Mouse (Mus musculus): ENCODE results near the gene Eml5.

Eml5 gene

DNA sequence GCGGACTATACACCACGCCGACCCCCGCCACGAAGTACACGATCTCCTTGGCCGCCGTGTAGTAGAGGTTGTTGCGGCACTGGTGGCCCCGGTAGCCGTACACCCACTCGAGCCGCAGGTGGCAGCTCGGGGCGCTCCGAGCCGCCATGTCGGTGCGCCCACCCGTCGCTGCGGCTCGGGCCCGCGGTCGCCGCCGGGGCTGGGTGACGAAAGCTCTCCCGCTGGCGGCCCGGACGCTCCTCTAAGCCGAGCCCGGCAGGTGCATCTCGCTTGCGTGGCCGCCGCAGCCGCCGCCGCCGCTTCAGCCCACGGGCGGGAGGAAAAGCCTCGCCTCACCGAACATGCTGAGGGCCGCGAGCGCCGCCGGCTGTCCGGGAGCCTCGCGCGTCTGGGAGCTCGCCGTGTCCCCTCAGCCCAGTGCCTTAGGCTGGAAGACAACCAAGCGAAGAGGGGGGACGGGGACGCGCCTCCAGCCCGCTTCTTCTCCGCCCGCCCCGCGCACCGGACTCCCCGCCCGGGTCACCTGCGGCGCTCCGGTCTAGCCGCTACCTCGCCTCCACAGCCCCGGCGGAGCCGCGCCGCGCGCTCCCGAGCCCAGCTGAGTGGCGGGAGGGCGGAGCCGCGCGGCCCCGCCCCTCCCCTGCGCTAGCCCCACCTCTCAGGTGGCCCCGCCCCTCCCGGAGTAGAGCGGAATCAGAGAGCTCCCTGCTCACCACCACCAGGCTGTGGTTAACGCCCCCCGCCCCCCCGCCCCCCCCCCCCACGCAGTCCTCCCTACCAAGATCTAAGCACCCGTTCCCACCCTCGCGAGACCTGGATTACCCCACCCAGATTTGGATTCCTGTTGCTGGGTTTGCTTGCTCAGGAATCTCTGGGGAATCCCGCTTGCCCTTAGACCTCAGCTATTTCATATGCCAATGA lies at the start of gene Eml5:
Gene Eml5, minus strand, starts transcription at position 604 of the 921 bp plus-strand sequence.
- no peak for DNase-seq (ENCODE audit: extremely low read depth, insufficient read length, low spot score)

DNA sequence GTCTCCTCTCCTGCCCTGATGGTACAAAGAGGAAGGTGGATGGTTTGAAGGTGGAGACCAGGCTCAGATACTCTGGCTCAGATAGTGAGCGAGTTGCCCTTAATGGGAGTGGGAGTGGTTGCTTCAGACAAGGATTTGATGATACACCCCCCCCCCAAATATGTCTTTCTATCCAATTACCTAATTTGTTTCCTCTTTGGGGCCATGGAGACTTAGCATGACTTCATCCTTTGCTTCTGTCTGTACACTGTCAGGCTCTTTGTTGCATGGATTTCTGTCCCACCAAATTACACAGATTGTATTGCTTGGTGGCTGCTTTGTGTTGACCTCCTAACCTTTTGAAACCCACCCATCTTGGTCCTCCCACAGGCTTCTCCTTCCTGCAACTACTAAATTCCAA lies 31.6 kb upstream of the Eml5 start:
- DNase-seq (ENCODE audit: extremely low read depth, insufficient read length, low spot score), result no peak

DNA sequence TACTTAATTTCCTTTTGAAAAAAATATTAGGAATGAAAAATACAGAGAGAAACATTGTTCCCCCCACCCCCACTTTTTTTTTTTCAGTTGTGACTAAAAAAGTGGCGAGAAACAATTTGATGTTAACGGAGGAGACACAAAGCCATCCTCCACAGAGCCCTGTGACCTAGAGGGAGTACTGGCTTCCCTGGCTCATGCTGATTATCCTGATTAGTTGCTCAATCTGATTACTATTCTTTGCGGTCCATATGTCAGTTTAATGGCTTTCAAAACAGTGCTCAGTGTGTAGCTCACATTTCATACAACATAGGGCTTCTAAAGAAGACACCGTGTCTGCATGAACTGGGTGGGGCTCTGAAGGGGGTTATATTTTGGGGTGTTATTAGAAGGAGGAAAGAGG lies 31.2 kb upstream of the Eml5 start:
- no peak for DNase-seq (ENCODE audit: extremely low read depth, insufficient read length, low spot score)

DNA sequence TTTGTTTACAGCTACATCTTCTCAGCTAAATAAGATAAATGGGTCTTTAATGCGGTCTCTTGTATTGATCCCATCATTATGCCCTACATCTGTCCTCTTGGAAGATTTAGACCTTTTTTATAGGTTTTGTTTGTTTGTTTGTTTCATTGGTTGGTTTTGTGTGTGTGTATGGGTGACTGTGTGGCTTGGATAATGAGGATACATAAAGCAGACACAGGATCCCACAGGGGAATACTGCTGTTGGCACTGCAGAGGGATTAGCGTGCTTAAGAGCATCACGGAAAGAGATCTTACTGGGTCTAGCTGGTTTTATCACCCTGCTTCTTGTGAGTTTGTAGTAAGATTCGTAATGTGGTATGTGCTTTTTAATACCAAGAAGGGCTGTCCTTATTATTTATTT lies 29.9 kb upstream of the Eml5 start:
- no peak for DNase-seq (ENCODE audit: extremely low read depth, insufficient read length, low spot score)

DNA sequence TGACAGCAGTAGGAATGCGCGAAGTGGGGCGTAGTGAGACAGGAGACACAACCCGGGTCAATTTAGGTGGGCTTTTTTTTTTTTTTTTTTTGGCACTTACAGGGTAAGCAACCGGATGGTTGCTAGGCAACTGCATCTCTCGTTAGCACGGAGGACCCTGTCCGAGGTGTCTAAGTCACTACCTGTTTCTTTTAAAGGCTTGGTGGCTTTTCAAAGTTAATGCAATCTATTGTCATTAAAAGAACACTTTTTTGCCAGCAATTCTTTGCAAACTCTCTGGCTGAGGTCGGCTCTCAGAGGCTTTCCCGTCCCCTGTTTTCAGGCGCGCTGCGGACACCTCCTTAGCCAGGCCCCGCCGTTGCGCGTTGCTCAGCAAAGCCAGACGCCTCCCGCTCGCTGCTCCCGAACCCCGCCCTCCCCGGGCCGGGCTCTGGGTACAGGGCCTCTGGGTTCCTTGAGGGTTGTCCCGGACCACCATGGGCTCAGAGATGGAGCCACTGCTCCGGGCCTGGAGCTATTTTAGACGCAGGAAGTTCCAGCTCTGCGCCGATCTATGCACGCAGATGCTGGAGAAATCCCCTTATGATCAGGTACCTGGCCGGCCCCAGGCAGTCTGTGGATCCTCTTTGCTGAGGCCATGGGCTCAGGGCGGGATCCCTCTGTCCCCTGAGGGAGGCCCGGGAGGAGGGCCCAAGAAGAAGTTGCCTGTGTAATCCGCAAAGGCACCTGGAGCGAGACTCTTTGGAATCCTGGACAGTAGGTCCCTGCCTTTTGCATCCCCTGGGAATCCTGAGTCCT lies 19.1 kb upstream of the Eml5 start, which contains the start of gene Ttc8:
Gene Ttc8, plus strand, starts transcription at position 381 of the 798 bp plus-strand sequence.
- DNase-seq (ENCODE audit: extremely low read depth, insufficient read length, low spot score), result peak; percentile 93

DNA sequence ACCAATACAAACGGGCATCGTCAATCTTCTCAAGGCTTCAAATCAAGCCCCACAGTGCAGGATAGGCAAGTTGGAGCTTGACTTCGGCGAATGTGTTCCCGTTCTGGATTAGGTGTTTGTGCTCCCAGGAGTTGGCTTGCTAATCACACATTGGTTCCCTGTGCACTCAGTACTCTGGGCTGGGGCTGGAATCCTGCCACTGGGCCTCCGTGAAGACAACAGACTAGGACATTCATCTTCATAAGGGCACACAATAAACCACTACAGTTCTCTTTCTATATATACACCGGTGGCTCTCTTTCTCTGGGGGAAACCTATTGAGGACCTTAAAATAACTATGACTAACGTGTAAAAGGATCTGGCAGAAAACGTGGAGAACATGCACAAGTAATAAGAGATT lies 8.8 kb upstream of the Eml5 start:
- DNase-seq (ENCODE audit: extremely low read depth, insufficient read length, low spot score), result no peak

DNA sequence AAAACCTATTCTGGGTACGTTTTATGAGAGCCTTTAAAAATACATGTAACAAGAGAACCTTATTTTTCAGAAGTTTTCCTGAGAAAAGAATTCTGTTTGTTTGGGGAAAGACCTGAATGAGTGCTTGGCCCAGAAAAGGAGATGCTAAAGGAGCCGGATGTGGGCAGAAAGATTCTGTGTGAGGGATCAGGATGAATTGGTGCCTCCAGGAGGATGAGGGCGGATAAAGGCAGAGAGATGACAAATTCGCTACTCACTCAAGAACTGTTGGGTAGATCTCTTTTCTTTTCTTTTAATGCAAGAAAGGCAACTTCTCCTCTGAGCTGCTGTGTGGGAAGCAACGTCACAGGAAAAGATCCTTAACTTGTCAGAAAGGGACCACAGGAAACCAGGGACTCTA lies 4.2 kb upstream of the Eml5 start:
- DNase-seq (ENCODE audit: extremely low read depth, insufficient read length, low spot score), result no peak

DNA sequence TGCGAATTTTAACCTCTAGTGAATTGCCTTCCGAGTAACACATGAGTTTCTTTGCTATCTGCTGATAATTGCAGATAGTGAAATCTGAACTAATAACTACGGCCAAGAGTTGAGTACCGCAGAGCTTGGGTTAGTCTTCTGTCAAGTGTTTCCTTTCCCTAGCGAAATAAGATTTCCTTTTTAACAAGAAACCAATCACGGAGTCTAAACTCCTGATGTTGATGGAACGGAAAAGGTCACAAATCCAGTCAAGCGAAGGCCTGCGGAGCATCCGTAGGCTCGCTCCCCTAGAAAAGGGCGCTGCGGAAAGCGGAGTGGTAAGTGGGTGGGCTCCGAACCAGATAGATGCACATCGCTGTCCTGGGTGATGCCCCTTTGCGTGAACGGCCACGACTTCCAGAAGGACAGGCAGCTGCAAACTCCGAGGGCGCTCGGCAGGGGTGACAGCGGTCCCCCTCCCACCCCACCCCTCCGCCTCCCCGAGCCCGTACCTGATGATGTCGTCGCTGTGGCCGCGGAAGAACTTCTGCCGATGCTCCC lies 873 bp downstream of the Eml5 start:
- no peak for DNase-seq (ENCODE audit: extremely low read depth, insufficient read length, low spot score)

DNA sequence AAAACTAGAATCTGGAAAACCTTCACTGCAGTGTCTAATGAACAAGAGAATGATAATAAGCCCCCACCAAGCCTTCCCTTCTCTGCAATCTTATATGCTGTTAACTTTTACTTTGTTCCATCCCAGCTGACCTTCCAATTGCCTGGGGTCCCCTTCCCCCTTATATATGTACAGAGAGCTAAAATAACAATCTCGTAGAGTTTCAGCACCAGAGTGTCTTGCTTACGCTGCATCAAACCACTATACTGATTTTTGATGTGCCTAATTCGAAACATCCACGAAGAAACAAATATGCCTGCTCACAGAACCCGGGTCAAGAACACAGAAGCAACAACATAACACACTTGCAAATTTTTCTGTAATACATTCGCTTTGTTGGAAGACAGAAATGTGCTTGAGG lies 1.6 kb downstream of the Eml5 start:
- no peak for DNase-seq (ENCODE audit: extremely low read depth, insufficient read length, low spot score)

DNA sequence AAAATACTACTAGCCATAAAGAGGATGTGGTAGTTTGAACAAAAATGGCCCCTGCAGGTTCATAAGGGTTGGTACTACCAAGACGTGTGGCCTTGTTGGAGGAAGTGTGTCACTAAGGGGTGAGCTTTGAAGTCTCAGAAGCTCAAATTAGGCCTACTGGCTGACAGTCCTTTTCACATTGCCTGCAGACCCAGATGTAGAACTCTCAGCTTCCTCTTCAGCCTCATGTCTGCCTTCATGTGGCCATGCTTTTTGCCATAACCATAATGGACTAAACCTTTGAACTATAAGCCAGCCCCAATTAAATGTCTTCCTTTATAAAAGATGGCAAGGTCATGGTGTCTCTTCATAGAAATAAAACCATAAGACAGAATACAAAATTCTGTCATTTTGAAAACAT lies 4.5 kb downstream of the Eml5 start:
- no peak for DNase-seq (ENCODE audit: extremely low read depth, insufficient read length, low spot score)

DNA sequence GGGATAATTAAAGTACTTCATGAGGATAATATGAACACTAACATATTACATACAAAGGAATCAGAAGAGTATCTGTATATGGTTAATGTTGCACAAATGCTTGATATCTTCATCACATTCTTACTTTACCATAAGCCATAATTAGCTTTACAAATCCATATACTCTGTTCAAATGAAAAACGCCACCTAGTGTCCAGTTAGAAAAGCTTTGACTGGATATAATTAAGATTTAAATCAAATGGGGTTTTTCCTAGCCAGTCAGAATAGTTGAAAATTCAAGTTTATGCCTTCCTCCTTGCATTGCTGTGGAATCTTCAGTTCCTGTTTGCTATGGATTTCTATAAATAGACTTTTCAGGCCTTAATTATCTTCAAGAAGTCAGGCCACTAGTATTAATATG lies 16.8 kb downstream of the Eml5 start:
- no peak for DNase-seq (ENCODE audit: extremely low read depth, insufficient read length, low spot score)

DNA sequence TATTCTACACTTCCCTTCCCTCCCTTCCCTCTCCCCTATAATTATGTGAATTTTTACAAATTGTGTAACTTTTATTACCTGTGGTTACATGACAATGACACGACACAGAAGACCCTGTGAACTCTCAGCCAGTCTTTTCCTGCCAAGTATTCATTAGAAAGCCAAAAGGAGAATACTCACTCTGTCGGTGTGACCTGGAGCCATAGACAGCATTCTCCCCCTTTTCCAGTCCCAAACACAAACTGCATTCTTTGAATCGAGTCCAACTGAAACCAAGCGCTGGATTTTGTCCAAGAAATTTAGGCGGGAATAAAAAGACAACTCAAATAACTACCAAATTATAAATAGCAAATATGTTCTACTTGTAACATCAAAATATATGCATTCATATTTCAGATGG lies 19.5 kb downstream of the Eml5 start:
- DNase-seq (ENCODE audit: extremely low read depth, insufficient read length, low spot score), result no peak

DNA sequence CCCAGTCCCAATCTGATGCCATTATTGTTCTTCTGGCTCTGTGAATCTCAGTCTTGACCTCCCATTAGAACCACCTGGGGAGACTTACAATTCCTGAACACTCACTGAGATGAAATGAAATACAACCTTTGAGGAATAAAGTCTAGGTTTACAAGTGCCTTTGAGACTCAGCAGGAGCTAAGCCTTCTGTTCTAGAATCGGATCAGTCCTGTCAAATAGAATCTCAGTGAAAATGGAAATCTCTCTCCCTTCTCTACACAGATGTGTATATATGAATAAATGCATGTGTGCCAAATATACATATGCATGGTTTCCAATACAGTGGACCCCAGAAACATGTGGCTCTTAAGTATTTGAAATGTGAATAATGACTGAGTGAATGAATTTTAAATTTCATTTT lies 22.6 kb downstream of the Eml5 start:
- DNase-seq (ENCODE audit: extremely low read depth, insufficient read length, low spot score), result no peak

DNA sequence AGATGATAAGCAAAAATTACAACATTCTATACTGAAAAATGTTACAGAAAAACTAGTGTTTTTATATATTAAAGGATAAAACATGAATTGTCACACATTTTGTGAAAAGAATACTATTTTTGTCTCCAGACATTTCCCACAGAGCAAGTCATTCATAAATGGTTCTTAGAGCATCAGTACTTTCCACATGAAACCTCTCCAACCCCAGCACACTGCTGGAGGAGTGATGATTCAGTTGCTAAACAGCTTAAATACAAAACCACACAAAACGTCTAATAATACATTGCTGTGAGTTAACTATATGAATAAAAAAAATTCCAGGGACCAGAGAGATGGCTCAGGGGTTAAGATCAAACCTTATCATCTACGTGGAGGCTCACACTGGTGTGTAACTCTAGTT lies 26.1 kb downstream of the Eml5 start:
- no peak for DNase-seq (ENCODE audit: extremely low read depth, insufficient read length, low spot score)

DNA sequence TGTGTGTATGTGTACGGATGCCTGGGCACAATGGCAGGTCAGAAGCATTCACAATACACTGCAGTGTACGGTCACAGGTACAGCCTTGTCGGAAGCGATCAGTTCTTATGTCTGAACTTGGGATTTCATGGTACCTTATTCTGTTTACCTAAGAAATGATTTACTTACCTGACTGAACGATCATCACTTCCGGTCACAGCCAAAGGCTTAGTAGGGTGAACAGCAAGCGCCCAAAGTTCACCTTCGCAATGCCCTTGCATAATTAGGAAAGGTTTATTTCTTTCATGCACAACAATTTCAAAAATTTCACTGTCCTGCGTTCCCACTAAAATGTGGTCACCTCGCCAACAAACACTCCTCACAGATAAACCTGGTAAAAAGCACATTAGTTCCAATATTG lies 28.4 kb downstream of the Eml5 start:
- DNase-seq (ENCODE audit: extremely low read depth, insufficient read length, low spot score), result no peak

DNA sequence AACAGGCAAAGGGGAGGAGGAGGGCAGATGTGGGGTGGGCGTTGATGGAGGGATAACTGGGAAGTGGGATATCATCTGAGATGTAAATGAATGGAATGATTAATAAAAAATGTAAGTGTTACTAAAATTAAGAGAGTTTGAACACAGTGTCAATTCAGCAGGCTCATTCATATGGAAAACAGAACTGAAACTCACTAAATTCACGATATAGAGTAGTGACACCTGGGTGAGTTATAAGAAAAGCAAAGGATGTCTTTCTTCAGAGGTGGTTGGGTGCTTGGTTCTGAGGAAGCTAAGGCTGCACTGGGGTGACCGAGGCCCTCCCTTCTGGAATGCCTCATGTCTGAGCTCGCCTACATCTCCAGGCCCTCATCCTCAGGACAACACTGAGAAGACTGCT lies 37.8 kb downstream of the Eml5 start:
- no peak for DNase-seq (ENCODE audit: extremely low read depth, insufficient read length, low spot score)

DNA sequence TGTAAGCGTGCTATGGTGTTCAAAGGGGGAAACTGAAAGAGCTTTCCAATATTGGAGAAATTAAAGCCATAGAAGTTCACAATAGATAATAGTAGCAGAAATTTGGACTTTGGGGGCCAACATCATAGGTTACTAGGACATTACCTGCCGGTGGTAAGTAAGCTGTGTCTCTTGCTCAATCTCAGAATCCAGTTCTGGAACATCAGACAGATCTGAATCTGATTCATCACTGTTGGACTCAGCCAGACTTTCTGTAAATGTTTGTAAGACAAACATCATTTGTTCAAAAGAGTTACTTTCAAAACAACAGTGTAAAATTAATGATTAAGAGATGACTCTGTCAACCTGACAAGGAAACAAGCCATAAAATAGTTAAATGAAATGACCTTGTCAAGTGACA lies 41.0 kb downstream of the Eml5 start:
- no peak for DNase-seq (ENCODE audit: extremely low read depth, insufficient read length, low spot score)

DNA sequence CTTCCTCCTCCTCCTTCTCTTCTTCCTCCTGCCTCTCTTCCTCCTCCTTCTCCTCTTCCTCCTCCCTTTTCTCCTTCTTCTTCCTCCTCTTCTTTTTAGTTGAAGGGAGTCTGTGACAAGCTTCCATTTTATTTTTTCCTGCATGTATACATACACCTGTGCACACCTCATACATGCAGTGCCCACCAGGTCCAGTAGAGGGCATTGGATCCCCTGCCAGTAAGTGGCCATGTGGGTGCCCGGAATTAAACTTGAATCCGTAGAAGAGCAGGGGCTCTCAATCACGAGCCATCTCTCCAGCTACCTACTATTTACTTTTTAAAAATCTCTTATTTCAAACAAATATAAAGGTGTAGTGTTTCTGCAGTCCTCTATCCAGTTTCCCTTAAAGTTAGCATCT lies 50.5 kb downstream of the Eml5 start:
- DNase-seq (ENCODE audit: extremely low read depth, insufficient read length, low spot score), result no peak

DNA sequence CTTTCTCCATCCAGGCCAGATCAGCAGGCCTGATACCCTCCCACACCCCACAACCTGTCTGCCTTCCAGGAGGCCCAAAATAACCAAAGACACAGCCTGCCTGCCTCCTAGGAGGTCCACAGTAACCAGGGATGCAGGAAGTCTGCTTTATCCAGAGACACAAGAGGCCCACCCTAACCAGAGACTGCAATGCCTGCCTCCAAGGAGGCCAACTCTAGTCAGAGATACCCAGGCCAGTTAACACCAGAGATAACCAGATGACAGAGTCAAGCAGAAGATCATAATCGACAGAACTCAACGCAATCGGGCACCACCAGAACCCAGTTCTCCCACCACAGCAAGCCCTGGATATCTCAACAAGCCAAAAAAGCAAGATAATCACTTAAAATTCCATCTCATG lies 56.5 kb downstream of the Eml5 start:
- DNase-seq (ENCODE audit: extremely low read depth, insufficient read length, low spot score), result no peak

DNA sequence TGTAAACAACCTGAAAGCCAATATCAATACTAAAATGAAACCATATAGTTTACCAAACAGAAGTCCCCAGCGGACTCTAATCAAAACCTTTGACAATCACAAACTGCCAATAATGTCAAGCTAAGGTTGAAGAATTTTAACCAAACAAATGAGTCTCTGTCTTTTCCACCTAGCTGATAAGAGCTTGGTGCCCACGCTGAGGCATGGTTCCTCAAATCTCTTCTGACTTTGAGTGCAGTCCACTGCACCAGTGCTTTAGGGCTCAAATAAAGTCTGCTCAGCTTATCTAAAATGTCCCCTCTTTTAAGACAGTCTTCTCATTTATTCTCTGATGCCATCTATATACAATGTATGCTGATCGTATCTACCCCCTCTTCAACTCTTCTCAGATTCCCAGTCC lies 61.1 kb downstream of the Eml5 start:
- DNase-seq (ENCODE audit: extremely low read depth, insufficient read length, low spot score), result no peak

DNA sequence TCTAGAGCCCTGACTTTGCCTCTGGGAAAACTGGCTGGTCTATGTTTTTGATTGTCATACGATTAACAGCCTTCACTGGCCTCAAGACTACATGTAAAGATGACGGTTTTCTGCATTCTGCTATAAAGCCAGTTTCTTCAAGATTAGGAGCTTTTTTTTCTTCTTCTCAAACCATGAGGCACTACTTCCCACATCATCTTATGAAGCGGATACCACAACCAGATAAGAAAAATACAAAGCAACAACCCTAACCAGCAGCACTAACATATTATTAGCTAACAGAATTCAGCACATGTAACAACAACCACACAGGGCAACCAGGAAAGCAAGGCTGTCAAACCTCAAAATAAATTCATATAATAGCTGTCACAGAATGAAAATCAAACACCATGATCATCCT lies 63.3 kb downstream of the Eml5 start:
- no peak for DNase-seq (ENCODE audit: extremely low read depth, insufficient read length, low spot score)

DNA sequence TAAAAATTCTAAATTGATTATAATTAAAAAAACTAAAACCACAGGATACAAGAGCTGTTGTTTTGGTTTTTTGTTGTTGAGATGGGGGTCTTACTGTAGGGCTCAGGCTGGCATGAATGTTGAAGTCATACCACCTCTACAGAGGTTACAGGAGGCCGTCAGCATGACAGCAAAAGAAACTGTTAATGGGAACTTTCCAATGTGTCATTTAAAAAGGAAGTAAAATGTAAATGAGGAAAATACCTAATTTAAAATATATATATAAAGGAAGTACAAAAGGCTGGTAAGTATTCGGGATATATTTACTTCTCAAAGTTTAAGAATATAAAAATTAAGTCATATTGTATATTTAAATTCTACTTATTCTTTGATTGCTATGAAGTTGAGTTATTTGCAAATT lies 65.8 kb downstream of the Eml5 start:
- DNase-seq (ENCODE audit: extremely low read depth, insufficient read length, low spot score), result no peak
